ENCODE assay signal across 13 mouse cellular contexts in genomic region chr16:76354841-76355240, GRCm38 (mm10). TPM values are rescaled to one million over a fixed set of nuclear protein-coding genes. Genes with fewer than 3 reads are reported as not detected.
DNase-seq lines count a peak whose midpoint lies in the region; ATAC-seq lines count a peak whose summit lies in the region.
"Had no signal": no experiment of that assay in that cellular context is flagged by ENCODE, and none has a peak within 500 bp of the region (broad histone marks: within the 10 kb centered on the region; RNA-seq: fewer than 3 reads in every experiment).

No protein-coding gene starts in this region.

- H3K36me3 ChIP-seq in liver, embryonic 12.5 days: peaks cover 28% of the 10 kb centered on the region

- H3K9me3 ChIP-seq in liver, embryonic 12.5 days (replicated peaks): no peaks in the 10 kb centered on the region
- H3K9me3 ChIP-seq: embryonic facial prominence, embryonic 15.5 days; heart, embryonic 13.5 days had no signal

- DNase-seq in heart, adult 11 months: peak; percentile 78
- DNase-seq in heart, postnatal 36 days: no peak
- DNase-seq in thymus, postnatal 4 days: peak; percentile 20
- DNase-seq in thymus, adult 18-20 months: no peak
- no peak for DNase-seq in spleen, adult 12 weeks (ENCODE audit: low spot score)
- no peak for DNase-seq in cerebellum, adult 8-10 months
- DNase-seq in left cerebral cortex, adult 9 months (ENCODE audit: low spot score in 2 of 2): no peak
- DNase-seq: cerebellum, postnatal 10 days; kidney, postnatal 14 days had no signal

- intact Hi-C loops in heart, postnatal 36 days (cut with DNase I): no loop called here

- no peaks in the 10 kb centered on the region for H3K27me3 ChIP-seq in liver, embryonic 12.5 days (replicated peaks)
- H3K27me3 ChIP-seq: embryonic facial prominence, embryonic 15.5 days; heart, embryonic 13.5 days had no signal

- peak overlapping the region; percentile 48; the same call in 1 of the 2 replicates for H3K9ac ChIP-seq in liver, embryonic 12.5 days
- H3K9ac ChIP-seq: embryonic facial prominence, embryonic 15.5 days; heart, embryonic 13.5 days had no signal

- no peak overlapping the region for H3K4me3 ChIP-seq in liver, embryonic 12.5 days
- H3K4me3 ChIP-seq: embryonic facial prominence, embryonic 15.5 days; heart, embryonic 13.5 days had no signal

- peaks cover 62% of the 10 kb centered on the region for H3K4me1 ChIP-seq in liver, embryonic 12.5 days

- peak overlapping the region; percentile 72 for H3K27ac ChIP-seq in liver, embryonic 12.5 days
- H3K27ac ChIP-seq: embryonic facial prominence, embryonic 15.5 days; heart, embryonic 13.5 days; hindbrain, postnatal 0 days had no signal

- WGBS in liver, embryonic 12.5 days (ENCODE audit: insufficient replicate concordance): 26% methylated on average over 3 of the region's 3 CpGs

- peak; percentile 96 for ATAC-seq in liver, embryonic 12.5 days
- ATAC-seq: hindbrain, postnatal 0 days had no signal

- H3K4me2 ChIP-seq in liver, embryonic 12.5 days: peak overlapping the region; percentile 58
- H3K4me2 ChIP-seq: embryonic facial prominence, embryonic 15.5 days; heart, embryonic 13.5 days had no signal

RNA-seq across cellular contexts. Expression of gene Nrip1, which starts 18.8 kb away (rescaled TPM):
- total RNA-seq in heart, postnatal 36 days (2021): 10 to 100 TPM; 28.0 to 31.3 TPM
- polyA plus RNA-seq in liver, embryonic 12.5 days (2016; fragmentation: Nextera tagmentation; extraction: Ambion mirVana): 32.0 and 32.1 TPM in 2 replicates

Comparison
In these comparisons a context has a peak if more than half of its experiments do, and no peak if none do; other contexts are left out.
1. DNase-seq: peak in heart, adult 11 months (single experiment) and thymus, postnatal 4 days (single experiment); none in heart, postnatal 36 days (0 of 2), thymus, adult 18-20 months (0 of 2), spleen, adult 12 weeks (single experiment), cerebellum, adult 8-10 months (single experiment) and left cerebral cortex, adult 9 months (0 of 2).